Mouse (Mus musculus): ENCODE measurements around the gene Gcnt4.

The Gcnt4 gene

GRCm38 (mm10) chr13:96967091-96967490 lies 42.6 kb downstream of the Gcnt4 start:
- no peak for DNase-seq (ENCODE audit: low read depth, low spot score)
- Histone ChIP-seq H3K27me3 (ENCODE audit: control insufficient read depth, insufficient read depth, low read length, poor library complexity, severe bottlenecking) (no peaks in the 10 kb centered on the region), H3K36me3 (ENCODE audit: control insufficient read depth, insufficient read depth, low read length, poor library complexity, severe bottlenecking) (no peaks in the 10 kb centered on the region)

DNA sequence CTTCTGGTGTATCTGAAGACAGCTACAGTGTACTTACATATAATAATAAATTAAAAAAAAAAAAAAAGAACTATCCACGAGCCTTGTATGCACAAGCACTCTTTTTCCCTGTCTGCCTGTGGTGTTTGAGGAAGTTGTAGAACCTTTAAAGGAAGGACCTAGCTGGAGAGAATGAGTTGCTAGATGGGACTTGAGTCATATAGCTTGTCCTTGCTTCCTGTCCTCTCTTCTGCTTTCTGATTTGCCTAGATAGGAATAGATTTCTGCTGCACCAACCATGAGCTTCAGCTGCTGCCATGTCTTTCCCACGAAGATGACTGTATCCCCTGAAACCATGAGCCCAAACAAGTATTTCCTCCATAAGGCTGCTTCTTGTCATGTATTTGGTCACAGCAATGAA lies 43.3 kb downstream of the Gcnt4 start:
- DNase-seq (ENCODE audit: low read depth, low spot score) = no peak

GRCm38 (mm10) chr13:96971076-96971475 lies 46.6 kb downstream of the Gcnt4 start:
- H3K27me3 ChIP-seq (ENCODE audit: control insufficient read depth, insufficient read depth, low read length, poor library complexity, severe bottlenecking) = no peaks in the 10 kb centered on the region
- no peaks in the 10 kb centered on the region for H3K36me3 ChIP-seq (ENCODE audit: control insufficient read depth, insufficient read depth, low read length, poor library complexity, severe bottlenecking)
- no peak for DNase-seq (ENCODE audit: low read depth, low spot score)

More for the DNA sequence above, 43.3 kb downstream of the Gcnt4 start:
- Histone ChIP-seq H3K27me3 (ENCODE audit: control insufficient read depth, insufficient read depth, low read length, poor library complexity, severe bottlenecking) (no peaks in the 10 kb centered on the region), H3K36me3 (ENCODE audit: control insufficient read depth, insufficient read depth, low read length, poor library complexity, severe bottlenecking) (no peaks in the 10 kb centered on the region)

GRCm38 (mm10) chr13:96971861-96972282 lies 47.4 kb downstream of the Gcnt4 start:
- Histone ChIP-seq H3K27me3 (ENCODE audit: control insufficient read depth, insufficient read depth, low read length, poor library complexity, severe bottlenecking) (no peaks in the 10 kb centered on the region), H3K36me3 (ENCODE audit: control insufficient read depth, insufficient read depth, low read length, poor library complexity, severe bottlenecking) (no peaks in the 10 kb centered on the region)
- no peak for DNase-seq (ENCODE audit: low read depth, low spot score)

GRCm38 (mm10) chr13:96973318-96973717 lies 48.8 kb downstream of the Gcnt4 start:
- DNase-seq (ENCODE audit: low read depth, low spot score) = no peak
- no peaks in the 10 kb centered on the region for H3K27me3 ChIP-seq (ENCODE audit: control insufficient read depth, insufficient read depth, low read length, poor library complexity, severe bottlenecking)
- H3K36me3 ChIP-seq (ENCODE audit: control insufficient read depth, insufficient read depth, low read length, poor library complexity, severe bottlenecking) = no peaks in the 10 kb centered on the region

DNA sequence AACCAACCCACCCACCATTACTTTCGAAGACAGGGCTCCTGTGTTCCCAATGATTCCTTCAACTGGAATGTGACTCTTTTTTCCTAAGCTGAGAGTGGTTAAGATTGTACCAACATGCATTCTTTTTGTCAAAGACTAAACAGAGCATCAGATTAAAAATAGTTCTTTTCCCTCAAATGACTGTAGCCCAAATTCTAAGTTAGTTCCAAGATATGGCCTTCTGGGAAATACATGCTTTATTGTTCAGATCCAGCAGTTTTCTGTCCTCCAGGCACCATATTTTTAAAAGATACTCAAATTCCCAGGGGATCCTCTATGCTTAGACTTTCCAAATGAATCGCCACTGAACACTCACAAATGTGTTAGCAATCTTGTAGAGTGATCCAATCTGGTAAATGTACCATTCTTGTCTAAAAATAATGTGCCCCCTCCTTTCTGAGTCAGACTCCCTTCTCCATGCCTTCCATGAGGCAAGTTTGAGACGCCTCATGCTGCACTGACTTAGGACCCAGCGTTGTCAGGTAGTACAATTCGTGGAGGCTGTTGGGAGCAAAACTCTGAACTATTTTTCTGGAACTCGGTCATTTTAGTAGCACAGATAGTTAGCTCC lies 52.6 kb downstream of the Gcnt4 start:
- H3K36me3 ChIP-seq (ENCODE audit: control insufficient read depth, insufficient read depth, low read length, poor library complexity, severe bottlenecking) = no peaks in the 10 kb centered on the region
- no peak for DNase-seq (ENCODE audit: low read depth, low spot score)
- H3K27me3 ChIP-seq (ENCODE audit: control insufficient read depth, insufficient read depth, low read length, poor library complexity, severe bottlenecking) = no peaks in the 10 kb centered on the region

DNA sequence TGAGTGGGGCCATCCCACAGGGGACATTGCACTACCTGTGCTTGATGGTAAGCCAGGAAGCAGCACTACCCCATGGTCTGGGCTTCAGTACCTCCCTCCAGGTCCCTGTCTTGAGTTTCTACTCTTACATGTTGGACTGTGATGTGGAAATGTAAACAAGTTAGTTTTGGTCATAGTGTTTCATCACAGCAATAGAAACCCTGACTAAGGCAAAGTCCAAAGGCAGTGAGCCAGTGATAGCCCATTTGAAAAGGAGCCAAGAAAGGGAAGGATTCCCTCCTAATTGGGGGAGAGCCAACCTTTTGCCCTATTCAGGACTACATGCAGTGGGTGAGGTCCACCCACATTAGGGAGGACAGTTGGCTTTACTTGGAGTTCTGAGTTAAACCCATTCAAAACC lies 56.1 kb downstream of the Gcnt4 start:
- no peak for DNase-seq (ENCODE audit: low read depth, low spot score)
- Histone ChIP-seq H3K27me3 (ENCODE audit: control insufficient read depth, insufficient read depth, low read length, poor library complexity, severe bottlenecking) (no peaks in the 10 kb centered on the region), H3K36me3 (ENCODE audit: control insufficient read depth, insufficient read depth, low read length, poor library complexity, severe bottlenecking) (no peaks in the 10 kb centered on the region)

DNA sequence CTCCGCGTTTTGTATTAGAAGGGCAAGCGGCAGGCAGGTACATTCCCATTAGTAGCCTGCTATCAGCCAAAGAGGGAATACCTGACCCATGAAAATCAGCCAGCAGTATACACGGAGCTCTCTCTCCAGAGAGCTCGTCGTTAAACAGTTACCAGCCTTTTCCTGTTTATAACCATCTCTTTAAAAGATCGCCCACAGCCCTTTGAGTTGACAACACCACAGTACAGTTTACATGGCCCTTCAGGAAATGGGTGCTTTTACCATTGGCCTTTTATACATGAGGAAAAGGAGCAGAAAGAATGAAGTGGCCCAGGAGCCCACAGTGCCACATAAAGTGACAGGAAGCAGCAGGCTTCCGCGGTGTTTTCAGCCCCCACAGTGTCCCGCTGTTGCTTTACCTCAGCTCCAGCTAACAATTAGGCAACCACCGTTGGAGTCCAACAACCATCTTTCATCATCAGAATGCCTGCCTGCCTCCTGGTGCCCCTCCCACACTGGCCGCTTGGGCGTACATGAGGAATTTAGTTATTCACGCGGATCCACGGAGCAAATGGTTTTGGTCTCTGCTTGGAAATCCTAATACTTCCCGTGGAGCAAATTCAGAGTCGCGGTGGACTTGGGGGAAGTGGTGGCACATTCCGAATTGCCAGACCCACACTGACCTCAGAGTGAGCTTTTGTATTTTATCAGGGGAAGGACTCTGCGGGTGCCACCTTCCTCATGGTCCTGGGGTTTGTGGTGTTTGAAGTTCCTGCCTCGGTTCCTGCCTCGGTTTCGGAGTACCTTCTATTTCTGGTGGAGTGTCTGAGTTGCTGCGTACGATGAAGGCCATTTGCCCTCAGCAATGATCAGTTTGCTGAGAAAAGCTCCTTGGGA lies 59.0 kb downstream of the Gcnt4 start:
- peak; percentile 4 for DNase-seq (ENCODE audit: low read depth, low spot score)
- Histone ChIP-seq H3K27me3 (ENCODE audit: control insufficient read depth, insufficient read depth, low read length, poor library complexity, severe bottlenecking) (no peaks in the 10 kb centered on the region), H3K36me3 (ENCODE audit: control insufficient read depth, insufficient read depth, low read length, poor library complexity, severe bottlenecking) (no peaks in the 10 kb centered on the region)

- no peak for DNase-seq (ENCODE audit: low read depth, low spot score)
- H3K36me3 ChIP-seq (ENCODE audit: control insufficient read depth, insufficient read depth, low read length, poor library complexity, severe bottlenecking) = no peaks in the 10 kb centered on the region
- no peaks in the 10 kb centered on the region for H3K27me3 ChIP-seq (ENCODE audit: control insufficient read depth, insufficient read depth, low read length, poor library complexity, severe bottlenecking)
These were observed 60.2 kb downstream of the Gcnt4 start for GRCm38 (mm10) chr13:96984688-96985087.

- H3K27me3 ChIP-seq (ENCODE audit: control insufficient read depth, insufficient read depth, low read length, poor library complexity, severe bottlenecking) = no peaks in the 10 kb centered on the region
- H3K36me3 ChIP-seq (ENCODE audit: control insufficient read depth, insufficient read depth, low read length, poor library complexity, severe bottlenecking) = no peaks in the 10 kb centered on the region
- no peak for DNase-seq (ENCODE audit: low read depth, low spot score)
These were observed 61.2 kb downstream of the Gcnt4 start for GRCm38 (mm10) chr13:96985599-96986275.

GRCm38 (mm10) chr13:96989129-96989528 lies 64.6 kb downstream of the Gcnt4 start:
- DNase-seq (ENCODE audit: low read depth, low spot score) = no peak
- Histone ChIP-seq H3K36me3 (ENCODE audit: control insufficient read depth, insufficient read depth, low read length, poor library complexity, severe bottlenecking) (no peaks in the 10 kb centered on the region), H3K27me3 (ENCODE audit: control insufficient read depth, insufficient read depth, low read length, poor library complexity, severe bottlenecking) (no peaks in the 10 kb centered on the region)

GRCm38 (mm10) chr13:96990045-96990444 lies 65.6 kb downstream of the Gcnt4 start:
- no peaks in the 10 kb centered on the region for H3K27me3 ChIP-seq (ENCODE audit: control insufficient read depth, insufficient read depth, low read length, poor library complexity, severe bottlenecking)
- DNase-seq (ENCODE audit: low read depth, low spot score) = no peak
- H3K36me3 ChIP-seq (ENCODE audit: control insufficient read depth, insufficient read depth, low read length, poor library complexity, severe bottlenecking) = no peaks in the 10 kb centered on the region

- DNase-seq (ENCODE audit: low read depth, low spot score) = no peak
- no peaks in the 10 kb centered on the region for H3K27me3 ChIP-seq (ENCODE audit: control insufficient read depth, insufficient read depth, low read length, poor library complexity, severe bottlenecking)
- H3K36me3 ChIP-seq (ENCODE audit: control insufficient read depth, insufficient read depth, low read length, poor library complexity, severe bottlenecking) = no peaks in the 10 kb centered on the region
These were observed 66.2 kb downstream of the Gcnt4 start for GRCm38 (mm10) chr13:96990561-96991265.

DNA sequence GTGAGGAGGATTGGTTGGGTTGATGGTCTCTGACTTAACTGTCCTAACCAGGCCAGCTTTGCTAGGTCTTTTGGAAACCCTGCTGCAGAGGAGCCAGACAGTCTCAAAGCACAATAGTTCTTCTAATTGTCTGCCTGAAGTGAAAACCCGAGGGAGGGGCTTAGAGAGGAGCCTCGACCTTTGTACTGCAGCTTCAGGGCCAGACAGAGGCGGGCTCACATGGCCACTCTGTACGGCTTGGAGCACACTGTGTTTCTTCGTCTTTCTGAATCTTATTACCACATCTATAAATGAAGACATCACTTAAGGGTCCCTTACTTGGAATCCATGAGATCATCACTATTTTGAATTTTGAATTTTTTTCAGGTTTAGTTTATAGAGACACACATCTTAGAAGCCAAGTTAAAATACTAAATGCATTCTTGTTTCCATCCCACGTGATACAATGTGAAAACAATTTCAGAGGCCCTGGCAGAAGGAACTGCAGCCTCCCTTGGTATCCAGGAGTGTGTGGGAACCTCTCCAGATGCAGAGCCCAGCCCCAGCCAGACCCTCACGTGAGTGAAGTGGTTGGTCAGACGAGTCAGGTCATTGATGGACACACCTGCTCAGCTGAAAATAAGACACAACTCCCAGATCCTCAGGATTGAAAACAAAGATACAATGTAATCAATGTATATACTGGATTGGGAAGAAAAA lies 69.0 kb downstream of the Gcnt4 start:
- DNase-seq (ENCODE audit: low read depth, low spot score) = no peak
- H3K27me3 ChIP-seq (ENCODE audit: control insufficient read depth, insufficient read depth, low read length, poor library complexity, severe bottlenecking) = no peaks in the 10 kb centered on the region
- H3K36me3 ChIP-seq (ENCODE audit: control insufficient read depth, insufficient read depth, low read length, poor library complexity, severe bottlenecking) = no peaks in the 10 kb centered on the region
